Comparison of ENCODE assay signal across 28 mouse cellular contexts in the genomic region with DNA sequence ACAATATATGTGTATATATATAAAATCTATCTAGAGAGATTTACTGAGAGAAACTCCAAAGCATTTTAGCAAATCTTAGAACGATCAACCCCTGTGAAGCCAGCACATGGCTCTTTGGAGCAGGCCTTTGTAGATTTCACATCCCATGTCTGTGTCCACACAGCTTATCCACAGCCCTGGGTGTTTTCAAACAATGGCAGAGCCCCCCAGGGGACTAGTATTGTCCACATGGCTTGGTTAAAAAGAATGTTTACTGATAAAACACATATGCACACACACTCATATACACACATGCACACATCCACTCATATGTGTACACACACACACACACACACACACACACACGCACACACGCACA. TPM values are rescaled to one million over a fixed set of nuclear protein-coding genes. Genes with fewer than 3 reads are reported as not detected.
A peak's percentile ranks its signal among the peaks of the same experiment; 100 is the strongest.
DNase-seq lines count a peak whose midpoint lies in the region; ATAC-seq lines count a peak whose summit lies in the region.
"Had no signal": no experiment of that assay in that cellular context is flagged by ENCODE, and none has a peak within 500 bp of the region (broad histone marks: within the 10 kb centered on the region; RNA-seq: fewer than 3 reads in every experiment).

No protein-coding gene starts in this region.

- H3K4me2 ChIP-seq in forebrain, embryonic 11.5 days (ENCODE audit: low read depth, low read length, severe bottlenecking), result no peak overlapping the region
- no peak overlapping the region for H3K4me2 ChIP-seq in forebrain, embryonic 13.5 days
- no peak overlapping the region for H3K4me2 ChIP-seq in midbrain, embryonic 13.5 days (replicated peaks)
- H3K4me2 ChIP-seq in neural tube, embryonic 15.5 days, result no peak overlapping the region
- H3K4me2 ChIP-seq: forebrain, embryonic 15.5 days; heart, embryonic 13.5 days; hindbrain, embryonic 14.5 days had no signal

- no peaks in the 10 kb centered on the region for H3K36me3 ChIP-seq in forebrain, embryonic 11.5 days (ENCODE audit: control insufficient read depth, insufficient read depth, low read length)
- H3K36me3 ChIP-seq in forebrain, embryonic 13.5 days (ENCODE audit: poor library complexity, severe bottlenecking), result no peaks in the 10 kb centered on the region
- H3K36me3 ChIP-seq in midbrain, embryonic 10.5 days, result no peaks in the 10 kb centered on the region
- H3K36me3 ChIP-seq in midbrain, embryonic 13.5 days, result no peaks in the 10 kb centered on the region
- no peaks in the 10 kb centered on the region for H3K36me3 ChIP-seq in neural tube, embryonic 15.5 days
- H3K36me3 ChIP-seq: forebrain, embryonic 10.5 days; forebrain, embryonic 15.5 days; G1E; heart, embryonic 10.5 days; heart, embryonic 13.5 days had no signal

- no peak overlapping the region for H3K9ac ChIP-seq in forebrain, embryonic 11.5 days (ENCODE audit: low read length)
- no peak overlapping the region for H3K9ac ChIP-seq in forebrain, embryonic 13.5 days
- H3K9ac ChIP-seq in midbrain, embryonic 13.5 days (replicated peaks), result no peak overlapping the region
- H3K9ac ChIP-seq in neural tube, embryonic 15.5 days (replicated peaks), result no peak overlapping the region
- H3K9ac ChIP-seq: forebrain, embryonic 15.5 days; heart, embryonic 13.5 days; hindbrain, embryonic 14.5 days had no signal

- no peaks in the 10 kb centered on the region for H3K9me3 ChIP-seq in forebrain, embryonic 11.5 days (ENCODE audit: control insufficient read depth, low read length)
- no peaks in the 10 kb centered on the region; the same call in 1 of the 2 replicates for H3K9me3 ChIP-seq in forebrain, embryonic 13.5 days (replicated peaks)
- peaks cover 5% of the 10 kb centered on the region; the same call in 1 of the 2 replicates for H3K9me3 ChIP-seq in midbrain, embryonic 10.5 days (replicated peaks)
- H3K9me3 ChIP-seq in midbrain, embryonic 13.5 days, result no peaks in the 10 kb centered on the region
- no peaks in the 10 kb centered on the region for H3K9me3 ChIP-seq in neural tube, embryonic 15.5 days (replicated peaks)
- H3K9me3 ChIP-seq: forebrain, embryonic 15.5 days; G1E; heart, embryonic 10.5 days; heart, embryonic 13.5 days had no signal

- H3K27ac ChIP-seq in forebrain, embryonic 11.5 days (ENCODE audit: low read depth, low read length), result no peak overlapping the region
- H3K27ac ChIP-seq in forebrain, embryonic 13.5 days, result no peak overlapping the region
- peak overlapping the region; percentile 23 for H3K27ac ChIP-seq in midbrain, embryonic 10.5 days (replicated peaks)
- no peak overlapping the region for H3K27ac ChIP-seq in midbrain, embryonic 13.5 days
- no peak overlapping the region for H3K27ac ChIP-seq in neural tube, embryonic 15.5 days (replicated peaks)
- H3K27ac ChIP-seq: forebrain, embryonic 10.5 days; forebrain, embryonic 15.5 days; heart, embryonic 10.5 days; heart, embryonic 13.5 days; hindbrain, embryonic 14.5 days had no signal

- 0 out of 2 replicates have a peak, but pooled peaks have one; percentile 10 for ATAC-seq in forebrain, embryonic 11.5 days (replicated peaks; ENCODE audit: low FRiP score)
- no peak for ATAC-seq in forebrain, embryonic 13.5 days
- no peak for ATAC-seq in midbrain, embryonic 13.5 days
- ATAC-seq in neural tube, embryonic 15.5 days (ENCODE audit: low FRiP score), result no peak
- ATAC-seq: forebrain, embryonic 15.5 days had no signal

- H3K27me3 ChIP-seq in forebrain, embryonic 11.5 days (ENCODE audit: control insufficient read depth, insufficient read depth, low read length), result peaks cover 31% of the 10 kb centered on the region
- H3K27me3 ChIP-seq in forebrain, embryonic 13.5 days, result peaks cover 81% of the 10 kb centered on the region
- H3K27me3 ChIP-seq in midbrain, embryonic 10.5 days (ENCODE audit: low read depth, poor library complexity, severe bottlenecking), result peaks cover 99% of the 10 kb centered on the region
- H3K27me3 ChIP-seq in midbrain, embryonic 13.5 days, result peaks cover 66% of the 10 kb centered on the region
- peaks cover 24% of the 10 kb centered on the region for H3K27me3 ChIP-seq in neural tube, embryonic 15.5 days (replicated peaks)
- H3K27me3 ChIP-seq: CH12.LX; heart, embryonic 13.5 days; Patski had no signal

- no peak for DNase-seq in forebrain, embryonic 11.5 days (ENCODE audit: low spot score)
- DNase-seq in midbrain, embryonic 10.5 days (ENCODE audit: low spot score), result peak; percentile 27
- DNase-seq in neural tube, embryonic 10.5 days (ENCODE audit: extremely low spot score, low spot score), result peak; percentile 19
- DNase-seq in kidney, adult 18-20 months, result no peak
- DNase-seq: adrenal gland, postnatal 10 days; adrenal gland, postnatal 36 days; B cell, adult 2 months; cerebellum, adult 18-20 months; cerebellum, adult 9-10 months; cerebellum, postnatal 14 days; gastrocnemius, postnatal 25 days; heart, postnatal 14 days; heart, postnatal 4 days had no signal

- H3K4me1 ChIP-seq in forebrain, embryonic 11.5 days (replicated peaks; ENCODE audit: control insufficient read depth, insufficient read depth, low read length), result peaks cover 6% of the 10 kb centered on the region; the same call in 1 of the 2 replicates
- peaks cover 16% of the 10 kb centered on the region for H3K4me1 ChIP-seq in forebrain, embryonic 13.5 days
- H3K4me1 ChIP-seq in midbrain, embryonic 10.5 days, result peaks cover 35% of the 10 kb centered on the region
- peaks cover 19% of the 10 kb centered on the region for H3K4me1 ChIP-seq in midbrain, embryonic 13.5 days (replicated peaks)
- H3K4me1 ChIP-seq in neural tube, embryonic 15.5 days, result peaks cover 4% of the 10 kb centered on the region
- H3K4me1 ChIP-seq: heart, embryonic 10.5 days; heart, embryonic 13.5 days had no signal

- WGBS in forebrain, embryonic 11.5 days, result 77% methylated on average over 3 of the region's 3 CpGs
- 75% methylated on average over 3 of the region's 3 CpGs for WGBS in forebrain, embryonic 13.5 days
- whole genome bisulfite sequencing in midbrain, embryonic 10.5 days, result 78% methylated on average over 3 of the region's 3 CpGs
- WGBS in midbrain, embryonic 13.5 days, result 63% methylated on average over 3 of the region's 3 CpGs
- 67% methylated on average over 3 of the region's 3 CpGs for WGBS in neural tube, embryonic 15.5 days

- no peak overlapping the region for H3K4me3 ChIP-seq in forebrain, embryonic 11.5 days (ENCODE audit: low read depth, low read length)
- H3K4me3 ChIP-seq in forebrain, embryonic 13.5 days, result no peak overlapping the region
- H3K4me3 ChIP-seq in midbrain, embryonic 10.5 days, result no peak overlapping the region
- H3K4me3 ChIP-seq in midbrain, embryonic 13.5 days (replicated peaks), result no peak overlapping the region
- no peak overlapping the region for H3K4me3 ChIP-seq in neural tube, embryonic 15.5 days (replicated peaks)
- H3K4me3 ChIP-seq: forebrain, embryonic 10.5 days; forebrain, embryonic 15.5 days; heart, embryonic 10.5 days; heart, embryonic 13.5 days had no signal

RNA-seq across cellular contexts. Expression of a gene that starts 53.4 kb away (rescaled TPM):
- 8.9 and 10.6 TPM in 2 replicates for polyA plus RNA-seq in forebrain, embryonic 11.5 days (2014; fragmentation: Nextera tagmentation; extraction: Ambion mirVana)
- polyA plus RNA-seq in forebrain, embryonic 13.5 days (2015; fragmentation: Nextera tagmentation; extraction: Ambion mirVana), result 4.0 and 4.7 TPM in 2 replicates
- polyA plus RNA-seq in midbrain, embryonic 10.5 days (2016; fragmentation: Nextera tagmentation; extraction: Ambion mirVana), result 7.0 and 11.1 TPM in 2 replicates
- 10.7 and 16.2 TPM in 2 replicates for polyA plus RNA-seq in midbrain, embryonic 13.5 days (2015; fragmentation: Nextera tagmentation; extraction: Ambion mirVana)
- 1.3 and 2.1 TPM in 2 replicates for polyA plus RNA-seq in neural tube, embryonic 15.5 days (2015; fragmentation: Nextera tagmentation; extraction: Ambion mirVana)
- polyA plus RNA-seq: embryonic facial prominence, embryonic 14.5 days; G1E; gonadal fat pad, adult 2 months; heart, embryonic 10.5 days; heart, embryonic 13.5 days; heart, embryonic 16.5 days; intestine, embryonic 14.5 days; Patski had no signal

RNA-seq across cellular contexts. Expression of a gene that starts 58.2 kb away (rescaled TPM):
- polyA plus RNA-seq in forebrain, embryonic 11.5 days (2014; fragmentation: Nextera tagmentation; extraction: Ambion mirVana), result 110 and 115 TPM in 2 replicates
- 105 and 118 TPM in 2 replicates for polyA plus RNA-seq in forebrain, embryonic 13.5 days (2015; fragmentation: Nextera tagmentation; extraction: Ambion mirVana)
- polyA plus RNA-seq in midbrain, embryonic 10.5 days (2016; fragmentation: Nextera tagmentation; extraction: Ambion mirVana), result 113 and 130 TPM in 2 replicates
- polyA plus RNA-seq in midbrain, embryonic 13.5 days (2015; fragmentation: Nextera tagmentation; extraction: Ambion mirVana), result 101 and 103 TPM in 2 replicates
- polyA plus RNA-seq in neural tube, embryonic 15.5 days (2015; fragmentation: Nextera tagmentation; extraction: Ambion mirVana), result 106 and 112 TPM in 2 replicates

RNA-seq across cellular contexts. Expression of a gene that starts 58.7 kb away (rescaled TPM):
- polyA plus RNA-seq in forebrain, embryonic 11.5 days (2014; fragmentation: Nextera tagmentation; extraction: Ambion mirVana), result 9.7 and 9.9 TPM in 2 replicates
- 4.7 and 5.6 TPM in 2 replicates for polyA plus RNA-seq in forebrain, embryonic 13.5 days (2015; fragmentation: Nextera tagmentation; extraction: Ambion mirVana)
- 7.6 and 7.7 TPM in 2 replicates for polyA plus RNA-seq in midbrain, embryonic 10.5 days (2016; fragmentation: Nextera tagmentation; extraction: Ambion mirVana)
- 4.1 and 4.4 TPM in 2 replicates for polyA plus RNA-seq in midbrain, embryonic 13.5 days (2015; fragmentation: Nextera tagmentation; extraction: Ambion mirVana)
- 4.2 and 6.5 TPM in 2 replicates for polyA plus RNA-seq in neural tube, embryonic 15.5 days (2015; fragmentation: Nextera tagmentation; extraction: Ambion mirVana)

Comparison
In these comparisons a context has a peak if more than half of its experiments do, and no peak if none do; other contexts are left out.
1. DNase-seq: peak in midbrain, embryonic 10.5 days (single experiment) and neural tube, embryonic 10.5 days (single experiment); none in forebrain, embryonic 11.5 days (single experiment) and kidney, adult 18-20 months (single experiment).